Mouse (Mus musculus): ENCODE results near the gene Prr5.

The Prr5 gene

GRCm38 (mm10) chr15:84668938-84669747, at the start of gene Prr5:
Prr5 (plus strand) TSS chr15:84669620.
- DNase-seq (ENCODE audit: low spot score in 2 of 2): no peak

GRCm38 (mm10) chr15:84620028-84620427, 49.4 kb upstream of the Prr5 start:
- DNase-seq (ENCODE audit: low spot score in 2 of 2): no peak

- no peak for DNase-seq (ENCODE audit: low spot score in 2 of 2)
Observed at GRCm38 (mm10) chr15:84621722-84622428, 47.5 kb upstream of the Prr5 start.

GRCm38 (mm10) chr15:84624870-84625269, 44.5 kb upstream of the Prr5 start:
- DNase-seq (ENCODE audit: low spot score in 2 of 2): no peak

GRCm38 (mm10) chr15:84625712-84626414, 43.6 kb upstream of the Prr5 start:
- DNase-seq (ENCODE audit: low spot score in 2 of 2): no peak

GRCm38 (mm10) chr15:84627308-84627707, 42.1 kb upstream of the Prr5 start:
- no peak for DNase-seq (ENCODE audit: low spot score in 2 of 2)

GRCm38 (mm10) chr15:84629680-84630079, 39.7 kb upstream of the Prr5 start:
- no peak for DNase-seq (ENCODE audit: low spot score in 2 of 2)

- DNase-seq (ENCODE audit: low spot score in 2 of 2): peak; percentile 43 to 52
Observed at GRCm38 (mm10) chr15:84631560-84631959, 37.9 kb upstream of the Prr5 start.

- no peak for DNase-seq (ENCODE audit: low spot score in 2 of 2)
Observed at GRCm38 (mm10) chr15:84634361-84634760, 35.1 kb upstream of the Prr5 start.

- no peak for DNase-seq (ENCODE audit: low spot score in 2 of 2)
Observed at GRCm38 (mm10) chr15:84638405-84638804, 31.0 kb upstream of the Prr5 start.

GRCm38 (mm10) chr15:84639072-84639450, 30.4 kb upstream of the Prr5 start:
- DNase-seq (ENCODE audit: low spot score in 2 of 2): no peak

- DNase-seq (ENCODE audit: low spot score in 2 of 2): no peak
Observed at GRCm38 (mm10) chr15:84639451-84640136, 29.8 kb upstream of the Prr5 start.

GRCm38 (mm10) chr15:84640722-84641121, 28.7 kb upstream of the Prr5 start:
- no peak for DNase-seq (ENCODE audit: low spot score in 2 of 2)

- no peak for DNase-seq (ENCODE audit: low spot score in 2 of 2)
Observed at GRCm38 (mm10) chr15:84641127-84641526, 28.3 kb upstream of the Prr5 start.

GRCm38 (mm10) chr15:84641948-84642347, 27.5 kb upstream of the Prr5 start:
- no peak for DNase-seq (ENCODE audit: low spot score in 2 of 2)

- DNase-seq (ENCODE audit: low spot score in 2 of 2): no peak
Observed at GRCm38 (mm10) chr15:84643178-84643577, 26.2 kb upstream of the Prr5 start.

- no peak for DNase-seq (ENCODE audit: low spot score in 2 of 2)
Observed at GRCm38 (mm10) chr15:84651481-84651880, 17.9 kb upstream of the Prr5 start.

- no peak for DNase-seq (ENCODE audit: low spot score in 2 of 2)
Observed at GRCm38 (mm10) chr15:84653151-84653550, 16.3 kb upstream of the Prr5 start.

- DNase-seq (ENCODE audit: low spot score in 2 of 2): peak in 1 of 2 experiments; percentile 29
Observed at GRCm38 (mm10) chr15:84653979-84654966, 15.1 kb upstream of the Prr5 start.

- no peak for DNase-seq (ENCODE audit: low spot score in 2 of 2)
Observed at GRCm38 (mm10) chr15:84654975-84655374, 14.4 kb upstream of the Prr5 start.

GRCm38 (mm10) chr15:84656689-84657088, 12.7 kb upstream of the Prr5 start:
- no peak for DNase-seq (ENCODE audit: low spot score in 2 of 2)

Measured in spleen, postnatal 36 days (tissue).